Mouse (Mus musculus): ENCODE measurements around the gene Amigo2.

The Amigo2 gene

DNA sequence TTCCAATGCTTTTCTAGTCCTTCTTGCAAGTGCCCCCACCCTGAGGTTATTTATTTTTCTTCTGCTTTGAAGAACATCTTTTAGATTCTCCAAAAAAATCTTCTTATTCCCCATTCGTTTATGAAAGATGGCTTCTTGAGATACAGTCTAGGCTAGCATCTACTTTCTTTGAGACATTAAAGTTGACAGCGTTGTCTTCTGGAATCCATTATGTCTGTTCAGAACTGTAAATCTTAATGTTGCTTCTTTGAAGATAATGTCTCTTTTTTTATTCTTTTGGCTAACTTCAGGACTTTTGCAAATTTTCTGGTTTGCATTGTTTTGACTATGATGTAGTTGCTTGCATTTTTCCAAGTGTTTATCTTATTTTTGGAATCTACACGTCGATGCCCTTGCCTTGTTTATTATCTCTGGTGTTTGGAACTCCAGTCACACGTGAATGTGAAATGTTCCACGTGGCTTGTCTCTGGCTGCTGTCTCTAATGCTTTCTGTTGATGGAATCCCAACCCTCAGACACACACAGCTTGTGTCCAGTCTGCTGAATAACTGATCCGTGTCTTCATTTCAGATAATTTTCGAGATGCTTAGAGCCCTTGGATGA, 20.1 kb upstream of the Amigo2 start:
- DNase-seq (ENCODE audit: low spot score), result no peak

DNA sequence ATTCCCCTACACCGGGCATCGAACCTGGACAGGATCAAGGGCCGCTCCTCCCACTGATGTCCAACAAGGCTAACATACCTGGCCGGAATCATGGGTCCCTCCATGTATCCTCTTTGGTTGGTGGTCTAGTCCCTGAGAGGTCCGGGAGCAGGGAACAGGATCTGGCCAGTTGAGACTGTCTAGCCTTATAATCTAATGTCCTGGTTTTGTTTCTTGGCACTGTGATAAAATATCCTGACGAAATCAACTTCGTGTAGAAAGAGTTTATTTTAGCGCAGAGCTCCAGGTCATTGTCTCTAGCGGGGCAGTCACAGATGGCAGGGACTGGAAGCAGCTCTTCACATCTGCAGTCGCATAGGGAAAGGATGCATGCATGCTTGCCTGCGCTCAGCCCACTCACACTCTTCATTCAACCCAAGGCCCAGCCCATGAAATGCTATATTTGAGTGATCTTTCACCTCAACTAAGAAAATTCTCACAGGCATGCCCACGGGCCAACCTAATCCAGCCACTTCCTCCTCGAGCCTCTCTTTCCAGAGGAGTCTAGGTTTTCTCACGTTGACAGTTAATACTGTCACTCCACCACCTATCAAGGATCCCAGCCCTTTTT, 19.3 kb upstream of the Amigo2 start:
- DNase-seq (ENCODE audit: low spot score), result no peak

DNA sequence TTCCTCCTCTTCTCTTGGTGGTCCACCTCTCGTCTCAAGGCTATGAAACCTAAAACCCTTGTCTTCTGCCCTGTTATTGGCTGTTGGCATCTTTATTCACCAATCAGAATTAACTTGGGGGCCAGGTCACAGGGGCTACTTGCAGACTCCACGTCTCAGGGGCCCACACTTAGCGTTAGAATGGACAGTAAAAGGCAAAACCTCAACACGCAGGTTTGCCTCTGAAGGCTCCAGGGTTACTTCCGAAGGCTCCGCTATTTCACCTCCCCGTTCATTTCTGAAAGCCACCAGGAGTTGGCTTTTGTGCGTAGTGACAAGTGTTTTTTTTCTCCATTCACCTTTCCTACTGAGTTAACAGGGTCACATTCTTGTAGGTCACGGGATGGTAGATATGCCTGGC, 15.2 kb upstream of the Amigo2 start:
- no peak for DNase-seq (ENCODE audit: low spot score)

DNA sequence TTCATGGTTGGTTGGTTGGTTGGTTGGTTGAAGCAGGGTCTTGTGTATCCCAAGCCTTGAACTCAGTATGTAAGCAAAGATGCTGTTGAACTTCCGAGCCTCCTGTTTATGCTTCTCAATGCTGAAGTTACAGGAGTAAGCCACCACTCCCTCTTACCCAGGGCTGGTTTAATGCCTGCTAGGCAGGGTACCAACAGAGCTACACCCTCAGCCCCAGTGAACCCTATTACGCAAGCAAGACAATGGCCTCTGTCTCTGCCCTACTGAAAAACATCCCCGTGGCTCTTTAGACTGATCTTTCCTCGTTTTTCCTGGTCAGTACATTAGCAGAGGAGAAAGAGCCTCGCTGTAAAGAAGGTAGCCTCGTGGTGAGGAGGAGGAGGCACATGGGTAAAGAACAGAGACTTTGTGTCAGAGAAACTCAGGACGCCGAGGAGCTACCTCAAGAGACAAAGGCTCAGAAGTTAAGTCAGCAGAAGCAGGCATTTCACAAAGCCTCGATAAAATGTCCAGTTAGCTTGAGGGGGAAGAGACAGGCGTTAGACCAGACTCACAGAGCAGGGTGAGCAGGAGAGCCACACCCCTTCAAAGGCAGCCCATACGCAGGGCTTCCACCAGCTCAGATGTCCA, 13.0 kb upstream of the Amigo2 start:
- no peak for DNase-seq (ENCODE audit: low spot score)

DNA sequence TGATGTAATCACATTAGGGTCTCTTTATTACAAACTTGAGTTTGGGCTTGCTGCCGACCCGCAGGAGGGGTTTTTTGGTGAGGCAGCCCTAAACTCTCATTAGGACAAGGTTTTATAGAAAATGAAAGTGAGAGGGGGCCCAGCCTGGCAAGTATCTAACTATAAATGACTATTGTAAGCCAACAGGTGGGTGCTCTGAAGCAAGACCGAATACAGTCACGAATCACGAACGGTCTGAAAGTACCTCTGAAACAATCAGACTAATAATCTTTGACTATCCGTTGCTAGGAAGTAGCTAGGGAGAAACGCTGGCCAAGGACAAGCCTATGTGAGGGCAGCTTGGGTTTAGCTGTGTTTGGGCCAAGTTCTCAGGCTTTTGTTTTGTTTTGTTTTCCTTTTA, 12.2 kb upstream of the Amigo2 start:
- no peak for DNase-seq (ENCODE audit: low spot score)

DNA sequence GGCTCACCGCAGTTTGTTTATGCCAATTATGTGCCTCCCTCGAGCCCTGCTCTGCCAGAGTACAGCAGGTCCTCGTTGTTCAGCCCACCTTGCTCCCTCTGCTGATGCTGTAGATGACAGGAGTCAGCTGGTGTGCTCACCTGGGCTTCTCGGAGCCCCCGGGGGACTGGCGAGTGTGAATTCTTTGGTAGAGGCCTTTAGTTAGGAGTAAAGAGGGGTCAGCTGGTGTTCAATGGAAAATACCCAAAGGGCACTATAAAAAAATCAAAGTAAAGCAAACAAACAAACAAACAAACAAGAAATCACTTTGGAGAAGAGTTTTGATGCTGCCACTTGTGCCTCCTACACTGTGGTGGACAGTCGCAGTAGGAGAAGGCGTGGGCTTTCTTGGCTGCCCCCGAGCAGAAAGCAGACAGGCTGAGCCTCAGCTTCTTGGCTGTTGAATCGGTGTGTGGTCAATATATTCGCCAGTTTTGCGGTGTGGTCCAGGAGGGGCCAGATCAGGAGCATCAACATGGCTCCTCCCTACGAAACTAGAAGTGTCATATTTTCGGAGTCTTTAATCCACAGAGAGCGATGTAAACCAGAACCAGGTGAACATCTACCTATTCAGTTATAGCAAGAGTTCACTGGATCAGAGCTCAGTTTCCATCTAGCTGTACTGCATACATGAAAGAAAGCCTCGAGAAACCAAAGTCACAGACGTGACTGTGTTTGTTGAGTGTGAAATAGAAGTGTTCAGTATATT, 11.6 kb upstream of the Amigo2 start:
- no peak for DNase-seq (ENCODE audit: low spot score)

DNA sequence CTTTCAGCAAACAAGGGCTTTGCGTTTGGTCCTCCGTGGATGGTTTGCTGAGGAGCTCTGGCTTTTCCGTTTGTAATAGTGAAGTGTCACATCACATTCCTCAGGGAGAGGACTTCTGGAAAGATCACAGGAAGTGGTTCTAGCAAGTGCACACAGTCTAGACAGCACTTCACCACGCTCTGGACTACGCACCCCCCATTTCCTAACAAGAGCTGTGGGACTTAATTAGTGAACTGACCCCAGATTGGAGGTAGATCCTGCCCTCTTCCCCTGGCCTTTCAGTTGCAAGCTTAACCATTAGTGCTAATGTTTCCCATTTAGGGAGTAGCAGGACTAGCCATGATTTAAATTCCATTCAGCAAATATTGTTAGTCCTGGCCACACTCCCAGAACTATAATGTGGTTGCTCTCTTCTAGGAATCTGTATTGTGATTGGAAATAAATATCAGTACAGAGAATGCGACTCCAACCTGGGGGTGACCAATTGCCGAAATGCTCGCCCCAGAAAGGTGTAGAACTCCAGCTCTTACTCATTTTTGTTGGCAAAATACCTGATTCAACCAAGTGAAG, 10.2 kb upstream of the Amigo2 start:
- no peak for DNase-seq (ENCODE audit: low spot score)

DNA sequence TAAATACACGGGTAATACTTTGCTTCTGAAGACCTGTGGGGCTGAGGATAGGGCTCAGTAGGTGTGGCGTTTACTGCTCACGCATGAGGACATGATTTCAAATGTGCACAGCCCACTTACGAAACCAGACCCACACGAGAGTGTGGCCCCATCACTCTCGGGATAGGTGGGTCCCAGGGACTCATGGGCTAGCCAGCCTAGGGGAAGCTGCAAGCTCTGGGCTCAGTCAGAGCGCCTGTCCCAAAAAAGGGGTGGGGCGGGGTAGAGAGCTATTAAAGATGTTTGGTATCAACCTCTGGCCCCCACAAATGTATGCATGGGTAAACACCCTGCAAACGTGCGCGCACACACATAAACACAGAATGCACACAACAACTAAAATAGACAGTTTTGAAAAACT, 9.3 kb upstream of the Amigo2 start:
- DNase-seq (ENCODE audit: low spot score), result no peak

DNA sequence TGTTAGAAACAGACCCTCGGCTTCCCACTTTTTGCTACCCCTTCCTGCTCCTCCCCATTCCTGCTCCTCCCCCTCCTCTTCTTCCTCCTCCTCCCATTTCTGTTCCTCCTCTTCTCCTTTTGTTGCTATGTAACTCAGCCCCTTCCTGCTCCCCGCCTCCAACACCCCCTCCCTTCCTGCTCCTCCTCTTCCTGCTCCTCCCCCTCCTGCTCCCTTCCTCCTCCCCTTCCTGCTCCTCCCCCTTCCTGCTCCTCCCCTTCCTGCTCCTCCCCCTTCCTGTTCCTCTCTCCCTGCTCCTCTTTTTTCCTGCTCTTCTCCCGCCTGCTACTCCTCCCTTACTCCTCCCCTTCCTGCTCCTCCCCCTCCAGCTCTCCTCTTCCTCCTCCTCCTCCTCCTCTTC, 8.7 kb upstream of the Amigo2 start:
- no peak for DNase-seq (ENCODE audit: low spot score)

DNA sequence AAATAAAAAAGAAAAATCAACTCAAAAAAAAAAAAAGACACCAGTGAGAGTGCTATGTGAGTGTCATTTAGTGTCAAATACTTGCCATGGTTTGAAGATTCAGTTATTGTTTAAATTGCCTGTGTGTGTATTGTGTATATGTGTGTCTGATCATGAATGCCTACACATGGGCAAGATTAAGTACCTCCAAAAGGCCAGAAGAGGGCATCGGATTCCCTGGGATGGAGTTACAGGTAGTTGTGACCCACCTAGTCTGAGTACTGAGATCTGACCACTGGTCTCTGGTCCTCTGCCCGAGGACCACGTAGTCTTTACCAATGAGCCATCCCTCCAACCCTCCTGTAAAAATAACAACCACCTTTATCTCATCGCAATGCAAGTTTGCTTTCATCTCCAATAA, 7.3 kb upstream of the Amigo2 start:
- DNase-seq (ENCODE audit: low spot score), result no peak

DNA sequence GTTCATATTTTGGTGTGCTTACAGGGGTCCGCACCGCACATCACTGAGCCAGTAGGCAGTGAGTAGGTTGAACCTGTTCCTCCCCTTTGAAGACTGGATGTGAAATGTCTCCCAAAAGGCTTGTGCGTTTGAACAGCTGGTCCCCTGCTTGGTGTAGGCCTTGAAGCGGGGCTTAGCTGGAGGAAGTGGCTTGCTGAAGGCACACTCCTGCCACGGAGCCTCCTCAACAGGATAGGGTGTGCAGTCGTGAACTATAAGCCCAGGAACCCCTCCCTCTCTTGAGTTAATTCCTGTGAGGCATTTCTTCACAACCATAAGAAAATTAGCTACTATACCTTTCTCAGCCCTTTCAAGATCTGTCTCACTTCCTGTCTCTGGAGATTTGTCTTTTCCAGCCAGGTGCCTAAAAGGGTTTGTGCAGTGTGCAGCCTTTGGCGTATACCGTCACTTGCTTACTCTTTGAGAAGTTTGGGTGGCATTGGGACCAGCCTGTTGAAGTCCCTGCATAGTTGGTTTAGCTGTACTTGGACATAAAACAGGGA, 5.5 kb upstream of the Amigo2 start:
- no peak for DNase-seq (ENCODE audit: low spot score)

DNA sequence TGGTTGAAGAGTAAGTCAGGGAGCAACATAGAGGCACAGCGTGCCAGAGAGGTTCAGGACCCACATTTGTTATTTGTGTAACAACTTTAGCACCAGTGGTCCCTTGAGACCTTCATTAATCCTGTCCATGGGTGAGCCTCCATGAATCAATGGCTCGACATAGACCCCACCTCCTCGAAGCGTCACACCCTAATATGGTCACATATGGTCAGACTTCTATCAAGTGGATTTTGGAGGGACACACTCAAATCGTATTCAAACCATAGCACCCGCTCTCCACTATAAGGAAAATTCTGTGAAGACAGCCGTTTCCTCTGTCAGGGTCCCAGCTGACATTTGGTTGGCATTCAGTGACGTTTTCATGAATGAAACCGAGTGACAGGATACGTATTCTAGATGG, 2.2 kb upstream of the Amigo2 start:
- no peak for DNase-seq (ENCODE audit: low spot score)

DNA sequence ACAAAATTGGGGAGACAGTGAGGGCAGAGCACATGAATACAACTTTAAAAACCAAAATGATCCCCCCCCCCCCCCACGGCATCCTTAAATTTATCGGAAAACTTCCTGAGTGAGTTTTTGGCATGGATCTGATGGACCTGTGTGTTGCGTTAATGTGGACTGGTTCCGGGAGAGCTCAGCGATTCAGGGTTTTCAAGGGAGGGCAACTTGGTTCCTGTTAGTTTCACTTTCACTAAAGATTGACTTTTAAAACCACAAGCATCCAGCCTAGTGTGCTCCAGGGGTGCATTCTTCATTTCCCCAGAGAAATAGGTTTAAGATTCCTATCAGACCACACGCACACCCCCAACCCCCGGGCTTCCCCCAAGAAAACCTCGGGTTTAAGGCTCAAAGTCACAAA, 1.2 kb upstream of the Amigo2 start:
- no peak for DNase-seq (ENCODE audit: low spot score)

DNA sequence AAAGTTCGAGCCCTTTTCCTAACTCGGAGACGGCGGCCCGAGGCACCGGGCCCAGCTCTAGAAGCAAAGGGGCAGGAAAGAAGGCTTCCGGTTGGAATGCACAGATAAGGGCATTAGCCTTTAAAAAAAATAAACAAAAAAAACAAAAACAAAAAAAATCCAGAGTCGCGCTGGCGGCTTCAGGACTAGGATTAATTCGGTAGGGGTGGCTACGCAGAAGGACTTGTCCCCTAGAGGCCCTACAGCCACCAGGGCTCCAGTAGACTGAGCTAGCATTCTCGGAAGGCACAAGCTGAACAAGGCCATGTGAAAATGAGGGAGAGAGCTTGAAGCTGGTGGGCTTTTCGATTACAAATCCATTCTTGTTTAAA, 689 bp upstream of the Amigo2 start:
- peak; percentile 48 for DNase-seq (ENCODE audit: low spot score)

DNA sequence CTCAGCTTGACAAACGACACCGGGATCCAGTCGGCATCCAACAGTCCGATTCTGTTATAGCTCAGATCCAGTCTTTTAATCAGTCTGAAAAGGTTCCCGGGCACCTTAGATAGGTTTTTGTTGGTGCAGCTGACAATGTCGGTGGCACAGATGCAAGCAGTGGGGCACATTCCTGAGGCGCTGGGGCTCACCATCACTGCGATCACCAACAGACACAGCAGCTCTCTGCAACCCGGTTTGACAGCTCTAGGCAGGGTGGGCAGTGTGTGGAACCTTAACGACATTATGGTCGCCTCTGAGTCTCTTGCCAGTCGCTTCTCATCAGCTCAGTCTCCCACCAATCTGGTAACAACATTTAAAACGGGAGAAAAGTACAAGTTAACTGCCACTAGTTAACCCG, 831 bp downstream of the Amigo2 start:
- no peak for DNase-seq (ENCODE audit: low spot score)

DNA sequence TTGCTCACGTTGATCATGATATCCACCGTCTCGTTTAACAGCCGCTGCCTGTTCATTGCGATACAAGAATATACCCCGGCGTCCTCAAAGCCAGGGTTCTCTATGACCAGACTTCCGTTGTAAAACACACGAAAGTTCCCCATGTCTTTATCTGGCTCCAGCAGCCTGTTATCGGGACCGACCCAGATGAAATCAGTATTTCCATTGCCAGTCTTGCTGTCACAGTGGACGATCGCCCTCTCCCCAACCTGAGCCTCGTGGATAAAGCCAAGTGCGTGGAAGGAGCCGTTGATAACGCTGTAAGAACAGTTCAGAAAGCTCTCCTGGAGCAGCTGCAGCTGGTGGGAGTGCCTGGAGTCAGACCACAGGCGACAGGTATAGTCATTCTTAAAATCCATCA, 1.7 kb downstream of the Amigo2 start:
- no peak for DNase-seq (ENCODE audit: low spot score)

DNA sequence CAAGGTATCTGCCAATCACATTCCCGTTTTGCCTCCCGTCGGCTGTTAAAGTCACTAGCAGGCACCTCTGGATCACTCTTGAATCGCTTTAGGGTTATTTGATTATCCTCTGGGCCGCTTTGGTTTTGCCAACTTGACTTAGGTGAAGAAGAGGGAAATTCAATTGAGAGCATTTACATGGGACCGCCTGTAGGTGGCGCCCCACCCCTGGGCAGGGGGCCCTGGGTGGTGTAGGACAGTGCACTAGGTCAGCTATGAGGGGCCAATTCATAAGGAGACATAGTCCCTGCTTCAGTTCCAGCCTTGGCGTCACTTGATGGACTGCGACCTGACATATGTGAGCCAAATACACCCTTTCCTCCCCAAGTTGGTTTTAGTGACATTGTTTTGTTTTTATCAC, 10.1 kb downstream of the Amigo2 start:
- no peak for DNase-seq (ENCODE audit: low spot score)

DNA sequence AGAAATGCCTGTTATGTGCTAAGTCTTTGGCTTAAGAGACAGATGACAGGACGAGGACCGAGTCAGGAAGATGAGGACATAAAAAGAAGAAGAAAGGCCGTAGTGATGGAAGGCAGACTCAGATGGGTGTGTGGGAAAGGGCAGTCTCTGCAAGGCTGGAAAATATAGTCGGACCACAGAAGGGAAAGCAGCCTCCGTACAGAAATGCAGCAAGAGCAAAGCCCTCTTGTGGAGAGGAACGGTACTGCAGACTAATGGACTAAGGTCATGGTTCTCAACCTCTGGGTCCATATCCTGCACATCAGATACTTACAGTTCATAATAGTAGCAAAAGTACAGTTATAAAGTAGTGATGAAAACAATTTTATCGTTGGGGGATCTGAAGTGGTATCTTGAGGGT, 11.9 kb downstream of the Amigo2 start:
- peak; percentile 24 for DNase-seq (ENCODE audit: low spot score)

DNA sequence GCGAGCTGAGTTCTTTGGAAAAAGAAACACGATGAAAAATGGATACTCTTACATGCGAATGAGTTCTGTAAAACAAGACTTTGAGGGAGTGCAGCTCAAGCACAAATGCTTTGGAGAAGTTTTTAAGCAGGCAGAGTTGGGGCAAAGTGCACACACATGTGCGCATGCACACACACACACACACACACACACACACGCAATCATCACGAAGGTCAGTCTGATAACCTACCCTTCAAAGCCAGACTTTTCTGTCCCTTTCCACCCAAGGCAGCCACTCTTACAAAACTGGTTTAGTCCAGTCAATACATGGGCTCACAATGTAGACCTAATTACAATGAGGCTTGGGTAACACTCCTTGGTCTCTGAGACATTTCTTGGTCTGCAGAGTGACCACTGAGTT, 13.0 kb downstream of the Amigo2 start:
- DNase-seq (ENCODE audit: low spot score), result no peak

DNA sequence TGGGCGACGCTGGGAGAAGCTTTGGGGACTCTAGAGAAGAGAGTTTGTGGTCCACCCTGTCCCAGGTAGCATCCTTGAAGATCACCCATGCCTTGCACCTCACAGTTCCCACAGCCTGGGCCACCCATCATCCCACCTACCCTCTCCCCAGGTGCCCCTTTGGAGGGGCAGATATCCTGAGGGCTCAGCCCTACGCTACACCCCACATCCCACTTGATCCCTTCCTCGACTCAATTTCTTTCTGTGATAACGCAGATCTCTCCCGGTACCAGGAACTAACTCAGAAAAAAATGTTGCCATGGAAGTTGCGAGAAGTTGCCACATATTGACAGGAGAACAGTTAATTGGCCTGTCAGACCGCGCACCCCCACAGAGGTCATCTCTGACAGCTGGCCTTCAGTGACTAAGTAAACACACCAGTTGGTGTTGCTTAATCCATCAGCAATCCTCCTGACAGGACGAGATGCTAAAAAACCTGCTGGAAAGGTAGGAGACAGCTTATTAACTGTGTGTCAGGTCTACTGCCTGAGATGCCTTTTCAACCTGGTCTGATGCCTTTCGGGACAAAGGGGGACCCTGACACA, 17.5 kb downstream of the Amigo2 start:
- DNase-seq (ENCODE audit: low spot score), result peak; percentile 40

DNA sequence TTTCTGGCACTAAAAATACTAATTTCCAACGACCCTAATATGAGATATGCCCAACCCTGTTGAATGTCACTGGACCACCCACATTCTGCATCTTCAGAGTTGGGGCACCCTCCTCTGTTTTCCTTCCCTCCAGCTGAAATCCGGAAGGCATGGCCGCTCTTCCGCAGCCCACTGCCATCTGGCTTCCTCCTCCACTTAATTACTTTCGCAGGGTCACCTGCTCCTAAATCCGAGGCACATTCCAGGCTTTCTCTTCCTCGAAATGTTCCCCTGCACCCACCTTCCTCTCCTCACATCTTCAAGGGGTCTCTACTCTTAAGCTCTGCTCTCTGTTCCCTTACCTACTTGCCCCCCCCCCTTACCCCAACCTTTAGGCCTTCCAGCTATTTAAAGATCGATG, 23.1 kb downstream of the Amigo2 start:
- no peak for DNase-seq (ENCODE audit: low spot score)

DNA sequence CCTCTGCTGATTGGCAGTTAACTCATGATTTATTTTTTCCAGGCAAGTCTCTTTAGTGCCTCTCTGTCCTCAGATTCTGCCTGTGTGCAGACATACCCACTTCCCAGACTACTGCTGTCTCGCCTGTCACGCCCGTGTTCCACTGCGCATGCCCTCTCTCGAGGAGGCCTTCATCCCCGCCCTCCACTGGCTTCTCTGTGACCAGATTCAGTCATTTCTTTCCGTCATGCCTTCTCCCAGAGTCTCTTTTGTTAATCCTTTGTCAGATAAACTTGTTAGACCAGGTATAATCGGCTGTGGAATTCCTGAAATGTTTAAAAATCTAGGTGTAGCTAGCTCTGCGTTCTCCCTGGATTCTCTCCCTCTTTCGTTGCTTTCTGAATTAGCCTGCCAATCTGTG, 23.7 kb downstream of the Amigo2 start:
- DNase-seq (ENCODE audit: low spot score), result no peak
